Mouse (Mus musculus) small intestine, adult 2 months (tissue): Measurements from ENCODE around the gene Rcc2.

Experiments used
- CTCF ChIP-seq: fragments of 200-500 bp; IDR thresholded peaks from 2 replicates; pipeline ENCODE4 v1.5.1; 2012; ENCODE audit warnings: low read depth, mild to moderate bottlenecking, control low read depth, inconsistent platforms, low read length, moderate library complexity, mixed read lengths; ENCODE audit not compliant: insufficient replicate concordance, insufficient read length; ENCODE audit errors: extremely low read depth
- POLR2A ChIP-seq: fragments of 200-500 bp; IDR thresholded peaks from 2 replicates; pipeline ENCODE4 v1.6.1; 2012; ENCODE audit warnings: low read depth, mild to moderate bottlenecking, control low read depth, inconsistent platforms, low read length, moderate library complexity

- TF ChIP-seq CTCF, result no peak
- no peak for TF ChIP-seq POLR2A
These were observed at the start of gene Rcc2 for GRCm38 (mm10) chr4:140700269-140701018.
